Mouse (Mus musculus) kidney, adult 9 months (tissue): ENCODE data around the gene Slc35c1.
"Not testable (repeated sequence)": the region's sequence is repeated elsewhere in the genome, so short reads cannot be mapped to it uniquely, and the experiment has no call there.

Experiments used
- DNase-seq: peaks from one replicate; pipeline ENCODE4 v3.0.0; 2022

Slc35c1 gene

DNA sequence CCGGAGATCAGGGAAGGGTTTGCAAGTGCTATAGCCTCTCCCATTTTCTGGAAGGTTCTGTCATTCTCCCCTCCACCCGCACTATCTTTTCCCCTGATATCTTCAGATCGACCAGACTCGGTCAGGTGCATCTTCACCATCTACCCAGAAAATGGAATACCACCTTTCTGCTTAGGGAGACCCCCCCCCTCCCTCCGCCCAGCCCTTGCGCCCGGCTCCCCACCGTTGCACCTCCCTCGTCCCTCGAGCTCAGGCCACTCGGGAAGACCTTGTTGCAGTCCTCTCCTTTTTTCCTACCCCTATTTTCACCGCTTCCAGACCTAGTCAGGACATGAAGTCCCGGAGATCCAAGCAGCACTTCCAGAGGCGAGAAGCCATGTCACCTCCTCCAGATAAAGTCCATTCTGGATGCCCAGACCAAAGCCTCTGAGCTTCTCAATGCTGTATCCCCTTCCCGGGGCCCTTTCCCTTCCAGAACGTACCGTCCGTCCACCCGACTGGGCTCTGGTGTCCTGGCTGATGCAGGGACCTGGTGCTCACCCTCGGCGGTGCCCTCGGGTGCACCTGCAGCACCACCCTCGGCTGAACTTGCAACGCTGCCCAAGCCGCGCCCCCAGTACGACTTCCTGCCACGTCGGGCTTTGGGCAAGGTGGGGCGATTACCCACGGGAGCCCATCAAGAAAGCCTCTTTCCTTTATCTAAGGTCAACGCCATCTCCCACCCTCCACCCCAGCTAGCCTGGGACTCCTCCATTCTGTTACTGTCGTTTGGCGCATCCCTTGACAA lies at the start of gene Slc35c1:
Gene Slc35c1 (minus strand): TSS at position 618 of the 787 bp plus-strand sequence.
- DNase-seq, result peak; percentile 56

DNA sequence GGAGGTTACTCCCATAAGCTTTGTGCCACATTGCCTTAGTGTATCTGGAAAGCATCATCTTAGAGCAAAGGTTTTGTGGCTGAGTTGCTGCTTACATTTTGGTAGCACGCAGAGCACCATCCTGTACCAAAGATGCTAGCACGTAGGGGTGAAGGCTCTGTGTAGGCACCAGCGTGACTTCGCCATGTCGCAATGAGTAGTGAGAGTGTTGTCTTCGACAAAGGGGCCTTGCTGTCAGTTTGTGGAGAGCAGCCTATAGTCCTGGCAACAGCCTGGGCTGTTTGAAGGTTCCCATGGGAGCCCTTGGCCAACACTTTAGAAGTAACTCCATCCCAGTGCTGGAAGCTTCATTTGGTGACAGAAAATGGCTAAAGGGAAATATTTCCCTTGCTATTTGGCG lies 45.0 kb upstream of the Slc35c1 start:
- no peak for DNase-seq

DNA sequence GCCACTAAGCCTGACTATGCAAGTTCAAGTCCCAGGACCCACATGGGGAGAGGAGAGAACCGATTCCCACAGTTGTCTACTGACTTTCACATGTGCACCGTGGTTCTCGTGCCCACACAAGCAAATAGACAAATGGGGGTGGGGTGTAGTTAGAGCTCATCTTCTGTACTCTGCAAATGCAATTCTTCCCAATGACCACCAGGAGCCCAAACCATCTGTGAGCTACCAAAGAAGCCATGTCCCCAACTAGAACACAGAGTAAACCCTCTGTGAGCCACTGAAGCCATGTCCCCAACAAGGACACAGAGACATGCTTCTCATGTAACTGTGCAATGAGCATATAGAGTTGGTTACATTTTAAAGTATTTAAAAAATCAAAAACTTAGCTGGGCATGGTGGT lies 43.1 kb upstream of the Slc35c1 start:
- no peak for DNase-seq

DNA sequence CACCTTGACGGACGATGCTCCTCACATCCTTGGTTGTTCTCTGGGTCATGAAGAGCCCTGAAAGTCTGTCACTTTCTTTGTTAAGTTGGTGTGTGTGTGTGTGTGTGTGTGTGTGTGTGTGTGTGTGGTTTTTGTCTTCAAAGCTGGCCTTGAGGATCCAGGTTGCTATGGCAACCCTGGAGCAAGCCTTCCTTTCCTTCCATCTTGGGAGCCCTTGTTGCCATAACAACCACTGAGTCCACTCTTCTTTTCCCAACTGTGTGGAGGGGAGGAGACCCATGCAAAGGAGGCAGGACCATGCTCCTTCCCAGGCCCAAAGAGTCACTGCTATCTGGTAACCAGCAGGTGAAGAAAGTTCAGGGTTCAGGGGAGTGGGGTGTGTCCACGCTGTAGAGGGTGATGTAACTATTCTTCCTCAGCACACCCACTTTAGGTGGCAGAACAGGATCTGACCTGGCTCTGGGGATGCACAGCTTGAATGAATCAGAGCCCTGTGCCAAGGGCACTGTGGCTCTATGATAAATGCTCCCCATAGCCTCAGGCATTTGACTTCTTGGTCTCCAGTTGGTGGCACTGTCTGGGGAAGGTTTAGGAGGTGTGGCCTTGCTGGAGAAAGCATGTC lies 39.5 kb upstream of the Slc35c1 start:
- DNase-seq, result no peak

DNA sequence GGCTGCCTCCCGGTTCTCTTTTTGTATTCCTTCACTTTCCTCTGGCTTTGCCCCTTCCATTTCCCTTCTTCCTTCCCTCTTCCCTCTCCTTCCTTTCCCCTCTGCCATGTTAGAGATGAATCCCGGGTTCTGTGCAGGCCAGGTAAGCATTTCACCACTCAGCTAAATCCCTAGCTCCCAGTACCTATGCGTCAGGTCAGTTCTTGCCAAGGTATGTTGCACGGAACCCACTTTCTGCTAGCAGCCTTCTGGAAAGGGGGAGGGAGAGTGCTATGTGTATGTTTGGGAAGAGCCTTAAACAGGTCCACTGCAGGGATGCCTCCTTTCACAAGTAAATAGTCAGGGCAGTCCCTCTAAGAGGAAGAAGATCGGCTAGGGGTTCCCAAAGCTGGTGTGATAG lies 36.8 kb upstream of the Slc35c1 start:
- DNase-seq, result no peak

DNA sequence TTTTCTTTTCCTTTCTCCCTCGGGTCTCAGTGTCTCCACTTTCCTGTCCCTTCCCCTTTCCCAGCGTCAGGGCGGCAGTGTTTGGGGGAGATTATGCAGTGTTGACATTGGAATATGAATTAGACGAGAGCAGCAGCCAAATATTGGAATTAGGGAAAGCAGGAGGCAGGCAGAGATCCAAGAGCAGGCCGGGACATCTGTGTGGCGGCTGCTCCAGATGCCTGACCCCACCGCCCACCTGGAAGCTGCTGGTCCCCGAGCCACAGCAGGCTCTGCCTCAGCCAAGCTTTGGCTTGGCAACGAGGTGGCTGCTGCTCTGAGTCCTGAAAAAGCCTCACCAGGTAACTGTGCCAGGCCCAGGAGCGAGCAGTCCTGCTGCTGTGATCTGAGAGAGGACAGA lies 36.3 kb upstream of the Slc35c1 start:
- DNase-seq, result no peak

DNA sequence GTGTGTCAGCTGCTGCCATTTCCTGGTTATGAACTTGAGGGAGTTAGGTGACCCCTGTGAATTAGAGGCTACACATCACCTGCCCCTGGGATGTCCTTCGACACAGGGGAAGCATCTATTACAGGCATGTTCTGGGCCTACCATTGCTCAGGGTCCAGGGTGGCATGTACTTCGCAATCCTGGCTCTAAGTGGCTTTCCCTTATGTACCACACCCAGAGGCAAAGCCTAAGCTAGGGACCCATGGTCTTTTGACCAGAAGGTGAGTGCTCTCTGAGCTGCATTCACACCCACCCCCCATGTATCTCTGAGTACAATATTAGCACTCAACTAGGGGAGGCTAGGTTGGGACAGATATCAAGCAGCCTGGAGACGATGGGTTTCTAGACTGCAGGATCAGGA lies 34.6 kb upstream of the Slc35c1 start:
- no peak for DNase-seq

DNA sequence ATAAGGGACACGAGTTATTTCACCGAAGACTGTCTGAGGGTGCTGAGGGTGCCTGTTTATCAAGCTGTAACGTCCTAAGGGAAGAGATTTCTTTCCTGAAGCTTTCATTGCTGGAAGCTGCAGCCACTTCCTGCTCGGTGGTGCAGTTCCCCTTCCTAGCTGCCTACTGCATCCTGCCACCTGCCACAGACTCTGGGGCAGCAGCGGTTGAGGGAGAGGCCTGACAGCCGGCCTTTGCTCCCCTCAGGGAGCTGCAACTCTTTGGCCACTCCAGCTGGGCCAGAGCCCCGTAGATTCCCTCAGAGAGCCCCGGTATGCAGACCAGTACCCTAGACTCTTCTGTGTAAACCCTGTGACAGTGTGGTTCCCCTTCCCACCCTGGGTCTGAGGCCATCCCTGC lies 34.1 kb upstream of the Slc35c1 start:
- DNase-seq, result no peak

DNA sequence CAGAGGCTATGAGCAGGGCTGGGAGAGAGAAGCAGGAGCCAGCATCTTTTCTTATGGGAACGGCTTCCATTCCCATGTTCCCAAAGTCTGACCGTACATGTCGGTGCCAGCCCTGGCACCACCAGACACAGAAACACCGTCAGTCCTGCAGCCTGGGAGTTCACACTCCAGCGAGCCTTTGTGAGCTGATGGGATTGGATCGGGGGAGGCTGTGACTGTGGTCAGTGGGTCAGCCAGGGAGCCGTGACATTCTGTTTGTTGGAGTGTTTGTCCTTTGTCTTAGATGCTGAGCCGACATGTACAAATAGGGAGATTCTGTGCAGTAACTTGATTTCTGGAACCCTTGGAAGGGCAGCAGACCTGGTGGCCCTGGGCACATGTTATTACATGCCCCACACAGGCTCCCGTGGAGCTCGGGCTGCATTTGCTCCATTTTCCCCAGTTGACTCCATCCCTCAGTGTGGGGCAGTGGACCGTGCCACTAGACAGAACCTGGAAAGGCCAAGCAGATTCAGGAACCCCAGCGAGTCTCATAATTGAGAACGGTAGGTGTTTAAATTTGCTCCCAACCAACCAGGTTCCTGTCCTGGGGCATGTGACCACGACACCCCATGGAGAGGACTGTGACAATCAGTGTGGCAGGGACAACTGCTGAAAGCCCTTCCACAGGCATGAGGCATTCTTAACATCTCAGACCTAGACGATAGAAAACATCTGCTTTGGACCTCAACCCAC lies 33.5 kb upstream of the Slc35c1 start:
- no peak for DNase-seq

DNA sequence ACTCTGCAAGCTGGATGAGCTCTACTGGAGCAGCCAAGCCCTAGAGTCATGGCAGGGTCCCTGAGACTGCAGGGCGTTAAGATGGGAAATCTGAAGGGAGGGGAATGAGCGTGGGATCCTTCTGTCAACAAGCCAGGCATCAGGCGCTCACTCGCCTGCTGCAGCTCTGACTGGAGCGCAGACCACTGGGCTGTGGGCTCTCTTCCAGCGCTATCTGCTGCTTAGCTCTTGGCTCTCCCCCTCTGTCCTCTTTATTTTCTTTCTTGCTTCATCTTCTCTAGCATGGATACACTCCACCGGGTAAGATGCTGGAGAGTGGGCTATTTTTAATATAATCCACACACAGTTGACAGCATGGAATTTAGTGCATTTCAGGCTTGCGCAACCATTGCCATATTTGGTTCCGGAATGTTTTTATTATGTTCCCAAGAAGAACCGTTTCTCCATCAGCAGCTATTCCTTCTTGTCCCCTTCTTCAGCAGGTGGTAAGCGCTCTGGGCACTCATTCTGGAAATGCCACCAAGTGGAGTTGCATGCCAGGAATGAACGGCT lies 31.7 kb upstream of the Slc35c1 start:
- DNase-seq, result peak; percentile 22

DNA sequence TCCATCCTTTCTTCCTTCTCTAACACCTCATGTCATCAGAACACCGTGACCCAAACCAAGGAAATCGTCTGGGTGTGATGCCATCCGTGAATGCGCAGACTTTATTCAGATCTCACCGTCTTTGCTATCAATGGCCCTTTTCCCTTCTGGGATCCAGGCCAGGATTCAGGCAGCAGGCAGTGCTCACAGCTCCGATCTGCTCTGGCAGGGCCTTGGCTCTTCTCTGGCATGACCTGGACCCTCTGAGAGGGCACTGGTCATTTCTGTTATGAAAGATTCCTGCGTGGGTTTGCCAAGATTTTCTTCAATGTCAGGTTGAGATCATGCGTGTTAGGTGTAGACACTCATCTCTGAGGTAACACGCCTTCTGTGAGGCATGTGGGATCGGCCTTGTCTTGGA lies 30.2 kb upstream of the Slc35c1 start:
- no peak for DNase-seq

DNA sequence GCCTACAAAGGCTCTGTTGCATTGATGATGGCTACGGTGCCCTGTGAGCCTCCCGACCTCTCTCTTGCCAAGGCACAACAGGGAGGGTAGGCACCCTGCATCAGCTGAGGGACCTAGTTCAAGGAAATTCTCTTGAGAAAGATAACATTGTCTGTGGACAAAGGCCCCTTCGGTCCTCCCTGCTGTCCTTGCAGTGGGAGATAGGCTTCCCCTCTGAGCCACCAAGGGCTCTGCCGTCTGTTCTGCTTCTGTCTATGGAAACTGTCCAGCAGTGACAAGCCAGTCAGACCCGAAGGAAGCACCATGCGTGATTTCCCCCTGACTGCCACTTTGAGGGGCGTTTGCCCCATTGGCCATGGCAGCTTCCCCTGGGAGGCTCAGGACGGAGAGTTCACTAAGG lies 27.5 kb upstream of the Slc35c1 start:
- DNase-seq, result no peak

DNA sequence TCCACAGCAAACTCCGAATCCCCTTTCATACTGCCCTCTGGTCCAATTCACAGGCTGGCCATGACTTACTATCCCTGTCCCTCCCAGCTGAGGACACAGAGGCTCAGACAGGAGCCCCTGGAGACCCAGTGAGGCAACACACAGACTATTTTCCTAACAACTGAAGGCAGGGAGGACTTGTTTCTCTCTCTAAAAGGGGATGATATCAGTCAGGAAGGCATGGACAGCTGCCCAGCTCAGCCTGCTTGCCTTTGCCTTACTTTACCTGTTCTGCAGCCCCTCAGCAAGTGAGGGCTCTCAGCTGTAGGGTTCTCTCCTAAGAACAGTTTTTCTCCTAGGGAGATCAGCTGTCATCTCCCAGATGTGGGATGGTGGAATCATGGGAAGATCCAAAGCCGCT lies 26.6 kb upstream of the Slc35c1 start:
- DNase-seq, result no peak

DNA sequence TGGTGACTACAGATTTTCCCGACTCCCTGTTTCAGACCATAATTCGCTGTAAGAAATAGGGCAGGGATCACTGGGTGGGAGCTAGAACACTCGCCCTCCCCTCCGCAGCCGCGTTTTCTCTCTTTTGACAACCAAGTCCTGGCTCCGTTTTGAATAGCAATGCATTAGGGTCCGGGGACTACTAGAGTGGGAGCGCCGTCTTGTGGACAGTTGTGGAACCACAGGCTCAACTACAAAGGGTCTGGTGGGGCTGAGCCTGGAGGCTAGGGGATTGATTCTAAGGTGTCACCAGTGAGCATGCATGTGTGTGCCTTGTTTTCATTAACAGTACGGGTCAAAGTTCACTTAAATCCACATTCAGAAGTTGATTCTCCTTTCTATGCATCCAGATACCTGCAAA lies 26.1 kb upstream of the Slc35c1 start:
- DNase-seq, result peak; percentile 80

DNA sequence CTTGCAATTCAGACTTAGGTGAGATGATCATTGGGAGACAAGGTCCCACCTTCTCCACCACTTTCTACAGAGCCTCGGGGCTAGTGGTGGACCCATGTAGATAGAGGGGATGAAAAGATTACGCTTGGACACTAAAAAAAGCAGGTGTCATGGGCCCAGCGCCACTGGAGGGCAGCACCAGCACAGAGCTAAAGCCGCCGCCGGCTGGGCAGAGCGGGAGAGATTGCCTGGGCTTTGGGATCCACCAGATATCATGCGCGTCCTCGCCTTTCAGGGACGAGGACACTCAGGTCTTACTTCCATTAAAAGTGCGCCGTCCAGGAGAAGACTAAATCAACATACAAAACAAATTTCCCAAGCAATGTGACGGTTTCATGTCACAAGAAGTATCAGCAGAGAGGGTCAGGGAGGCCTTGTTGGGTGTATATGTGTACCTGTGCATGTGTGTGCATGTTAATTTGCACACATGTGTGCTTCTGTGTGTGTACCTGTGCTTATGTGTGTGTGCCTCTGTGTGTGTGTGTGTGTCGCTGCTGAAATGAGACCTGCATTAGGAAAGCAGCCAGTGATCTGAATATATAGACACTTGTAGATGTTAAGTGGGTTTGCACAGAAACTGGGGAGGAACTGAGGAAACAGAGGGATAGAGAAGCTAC lies 25.4 kb upstream of the Slc35c1 start:
- peak; percentile 74 for DNase-seq

DNA sequence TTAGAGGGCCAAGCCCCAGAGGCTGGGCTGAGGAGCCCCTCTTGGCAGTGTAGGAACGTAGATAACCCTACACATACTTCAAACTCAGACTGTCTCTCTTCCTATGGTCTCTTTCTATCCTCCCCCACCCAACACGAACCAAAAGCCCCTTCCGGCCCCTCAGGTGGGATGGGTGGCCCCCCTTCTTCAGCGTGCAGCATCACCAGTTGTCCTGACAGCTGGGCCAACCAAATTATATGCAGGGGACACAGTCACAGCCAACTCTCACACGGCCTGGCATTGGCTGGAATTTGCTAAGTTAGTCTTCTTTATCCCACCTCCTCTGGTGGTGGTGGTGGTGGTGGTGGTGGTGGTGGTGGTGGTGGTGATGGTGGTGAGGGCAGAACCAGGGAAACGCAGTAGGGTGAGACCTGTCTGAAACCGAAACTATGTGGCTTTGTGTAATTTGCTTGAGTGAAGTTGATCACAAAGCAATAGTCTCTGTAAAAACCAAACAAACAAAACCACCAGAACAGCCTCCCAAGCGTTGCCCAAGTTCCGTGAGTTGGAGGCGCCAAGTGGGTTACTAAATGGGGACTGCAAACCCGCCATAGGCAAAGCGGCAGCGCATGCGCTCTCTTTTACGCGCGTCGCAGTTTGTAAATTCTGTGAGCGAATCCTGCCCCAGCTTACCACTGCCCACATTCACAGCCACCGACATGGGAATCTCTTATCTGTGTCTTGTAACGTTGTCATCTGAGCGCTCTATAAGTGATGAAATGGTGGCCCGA lies 24.1 kb upstream of the Slc35c1 start:
- no peak for DNase-seq

DNA sequence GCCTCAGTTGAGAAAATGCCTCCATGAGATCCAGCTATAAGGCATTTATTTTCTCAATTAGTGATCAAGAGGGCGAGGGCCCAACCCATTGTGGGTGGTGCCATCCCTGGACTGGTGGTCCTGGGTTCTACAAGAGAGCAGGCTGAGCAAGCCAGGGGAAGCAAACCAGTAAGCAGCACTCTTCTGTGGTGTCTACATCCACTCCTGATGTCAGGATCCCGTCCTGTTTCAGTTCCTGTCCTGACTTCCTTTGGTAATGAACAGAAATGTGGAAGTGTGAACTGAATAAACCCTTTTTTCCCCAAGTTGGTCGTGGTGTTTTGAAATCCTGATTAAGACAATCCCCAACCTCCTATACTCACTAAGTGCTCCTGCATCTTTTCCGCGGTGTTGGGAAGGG lies 23.2 kb upstream of the Slc35c1 start:
- no peak for DNase-seq

DNA sequence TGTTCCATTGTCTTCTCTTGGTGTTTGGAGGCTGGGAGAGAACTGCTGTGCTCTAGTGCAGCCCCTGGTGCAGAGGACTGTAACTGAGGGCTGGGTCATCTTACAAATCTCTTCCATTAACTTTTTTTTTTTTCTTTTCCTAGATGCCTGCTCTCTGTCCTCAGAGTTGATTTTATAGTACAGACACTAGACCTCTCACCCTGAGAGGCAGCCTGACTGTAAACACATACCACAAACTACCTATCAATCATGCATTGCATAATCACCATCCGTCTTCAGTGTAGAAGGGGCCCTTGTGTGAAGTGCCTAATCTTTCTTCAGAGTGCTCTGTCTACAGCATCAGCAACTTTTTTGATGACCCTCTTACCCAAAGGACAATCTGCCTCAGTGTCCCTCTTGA lies 22.2 kb upstream of the Slc35c1 start:
- DNase-seq, result no peak

DNA sequence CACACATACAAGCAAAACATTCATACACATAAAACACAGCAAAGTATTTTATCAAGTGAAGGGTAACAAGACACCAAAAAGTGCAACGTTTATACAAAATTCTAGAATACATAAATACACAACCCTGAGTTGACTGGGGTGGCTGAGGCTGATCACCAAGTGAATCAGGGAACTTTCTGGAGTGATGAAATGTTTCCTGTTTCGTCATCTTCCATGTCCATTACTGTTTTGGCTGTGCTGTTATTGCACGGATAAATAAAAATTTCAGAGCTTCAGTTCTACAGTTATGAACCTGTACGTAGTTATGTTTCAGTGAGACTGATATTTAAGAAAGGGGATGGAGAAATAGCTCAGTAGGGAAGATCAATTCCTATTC lies 18.0 kb upstream of the Slc35c1 start:
- DNase-seq, result no peak

DNA sequence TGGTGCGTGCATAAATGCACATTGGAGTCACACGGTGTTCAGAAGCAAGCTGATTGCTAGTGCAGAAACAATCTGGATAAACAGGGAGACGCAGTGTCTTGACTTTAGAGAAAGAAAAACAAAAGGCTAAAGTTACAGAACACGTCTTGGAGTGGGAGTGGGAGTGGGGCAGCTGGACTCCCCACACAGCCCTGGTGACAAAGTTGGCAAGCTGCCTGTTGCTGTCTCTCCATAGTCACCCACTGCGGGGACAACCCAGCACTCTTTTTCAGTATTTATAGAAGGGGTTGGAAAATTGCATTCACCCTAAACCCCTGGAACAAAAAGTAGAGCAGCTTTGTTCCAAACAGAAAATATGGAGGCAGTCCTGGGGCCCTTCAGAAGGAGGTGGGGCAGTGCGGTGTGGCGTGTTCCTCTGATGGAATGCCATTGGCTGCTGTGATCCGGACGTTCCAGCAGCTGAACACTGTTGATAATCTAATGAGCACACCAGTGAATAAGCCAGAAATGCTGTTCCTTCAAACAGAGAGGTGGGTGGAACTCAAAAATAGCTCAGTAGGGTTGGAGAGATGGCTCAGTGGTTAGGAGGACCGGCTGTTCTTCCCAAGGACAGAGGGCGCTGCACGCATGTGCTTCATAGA lies 17.5 kb upstream of the Slc35c1 start:
- DNase-seq, result no peak

DNA sequence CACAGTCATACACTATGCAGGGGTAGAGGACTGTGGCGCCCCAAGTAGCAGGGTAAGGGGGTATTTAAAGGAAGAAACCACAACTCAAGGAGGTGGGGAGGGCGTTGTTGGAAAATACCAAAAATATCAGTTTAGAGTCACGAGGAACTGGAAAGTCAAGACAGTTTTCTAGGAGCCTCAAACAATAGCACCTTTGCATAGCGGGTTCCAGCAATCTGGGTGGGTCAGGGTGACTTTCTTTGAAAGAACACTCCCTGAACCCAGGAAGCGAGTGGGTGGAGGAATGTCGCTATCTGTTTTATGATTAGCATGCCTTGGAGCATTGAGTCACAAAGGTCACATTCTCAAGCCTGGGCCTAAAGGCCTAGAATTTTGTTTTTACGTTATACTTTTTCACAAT lies 16.2 kb upstream of the Slc35c1 start:
- not testable (repeated sequence) for DNase-seq

DNA sequence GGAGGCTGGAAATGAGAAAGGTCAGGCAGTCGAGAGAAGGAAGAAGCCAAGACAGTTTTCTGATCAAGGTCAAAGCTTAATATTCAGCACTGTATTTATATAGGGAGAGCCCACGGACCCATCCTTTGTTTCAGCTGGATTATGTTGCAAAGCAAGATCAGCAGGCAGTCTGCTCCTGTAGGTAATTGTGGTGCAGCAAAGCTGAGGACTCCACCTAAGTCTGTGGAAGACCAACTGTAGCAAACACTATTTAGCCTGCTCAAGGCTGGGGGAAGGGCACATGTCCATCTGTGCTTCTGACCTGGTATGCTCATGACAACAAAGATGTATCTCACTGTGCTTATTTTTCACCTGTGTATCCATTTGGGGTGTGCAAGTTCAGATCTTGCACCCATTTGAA lies 15.4 kb upstream of the Slc35c1 start:
- no peak for DNase-seq
